Mouse (Mus musculus) G1E (cell line): ENCODE data around the gene U2surp.

Source experiments
- CTCF ChIP-seq: IDR thresholded peaks from 2 replicates; pipeline ENCODE4 v1.5.1; 2012; ENCODE audit warnings: low read depth, low read length, inconsistent platforms, mixed read lengths
- GATA1 ChIP-seq: IDR thresholded peaks from 2 replicates; pipeline ENCODE4 v1.6.1; 2012; ENCODE audit warnings: borderline replicate concordance, low read length, inconsistent platforms, mixed read lengths
- GATA2 ChIP-seq: IDR thresholded peaks from 2 replicates; pipeline ENCODE4 v1.6.1; 2012; ENCODE audit warnings: low read depth, low read length, inconsistent platforms, borderline replicate concordance
- POLR2AphosphoS5 ChIP-seq: IDR thresholded peaks from 2 replicates; pipeline ENCODE4 v1.6.1; 2012; ENCODE audit warnings: low read depth, low read length, inconsistent platforms; ENCODE audit not compliant: insufficient replicate concordance
- TAL1 ChIP-seq: conservative IDR thresholded peaks from 2 replicates; pipeline ENCODE4 v1.6.1; 2012; ENCODE audit warnings: low read depth, low read length, inconsistent platforms, mixed read lengths

DNA sequence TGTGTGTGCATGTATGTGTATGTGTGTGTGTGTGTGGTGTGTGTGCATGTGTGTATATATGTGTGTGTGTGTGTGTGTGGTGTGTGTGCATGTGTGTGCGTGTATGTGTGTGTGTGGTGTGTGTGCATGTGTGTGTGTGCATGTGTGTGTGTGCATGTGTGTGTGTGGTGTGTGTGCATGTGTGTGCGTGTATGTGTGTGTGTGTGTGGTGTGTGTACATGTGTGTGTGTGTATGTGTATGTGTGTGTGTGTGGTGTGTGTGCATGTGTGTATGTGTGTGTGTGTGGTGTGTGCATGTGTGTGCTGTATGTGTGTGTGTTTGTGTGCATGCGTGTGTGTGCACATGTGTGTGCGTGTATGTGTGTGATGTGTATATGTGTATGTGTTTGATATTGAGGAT lies 32.8 kb upstream of the U2surp start:
- no peak for TF ChIP-seq CTCF
- no peak for TF ChIP-seq GATA1
- no peak for TF ChIP-seq GATA2
- no peak for TF ChIP-seq TAL1
- TF ChIP-seq POLR2AphosphoS5: no peak; the same call in 1 of the 2 replicates
